Mouse (Mus musculus) spleen, postnatal 36 days (tissue): ENCODE results near the gene Slc6a11.

ENCODE experiments used
- DNase-seq, 2 experiments: peaks; one replicate each; pipeline ENCODE4 v3.0.0; 2022; ENCODE audit warnings: low spot score in 2 of 2, mixed read lengths in 1 of 2

The Slc6a11 gene

GRCm38 (mm10) chr6:114264426-114264825, 133.4 kb downstream of the Slc6a11 start:
- DNase-seq, result no peak

- DNase-seq, result no peak
Observed at GRCm38 (mm10) chr6:114266273-114266672, 135.2 kb downstream of the Slc6a11 start.

GRCm38 (mm10) chr6:114267979-114268378, 136.9 kb downstream of the Slc6a11 start:
- DNase-seq, result no peak

DNA sequence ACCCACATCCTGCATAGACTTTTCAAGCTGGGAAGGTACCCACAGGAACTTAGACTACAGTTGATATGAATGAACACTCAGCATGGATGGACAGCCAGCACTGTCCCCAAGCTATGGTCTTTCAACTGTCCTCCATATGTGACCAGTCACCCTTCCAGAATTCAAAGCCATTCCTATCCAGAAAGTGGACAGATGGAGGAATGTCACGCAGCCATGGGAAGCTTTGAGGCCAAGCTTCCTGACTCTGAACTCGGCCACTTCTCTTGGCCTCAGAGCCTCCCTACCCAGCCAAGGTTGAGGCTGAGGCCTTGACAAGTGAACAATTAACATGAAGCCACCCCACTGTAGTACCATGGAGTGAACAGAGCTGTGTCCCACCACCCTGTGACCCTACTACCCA, 138.5 kb downstream of the Slc6a11 start:
- no peak for DNase-seq

DNA sequence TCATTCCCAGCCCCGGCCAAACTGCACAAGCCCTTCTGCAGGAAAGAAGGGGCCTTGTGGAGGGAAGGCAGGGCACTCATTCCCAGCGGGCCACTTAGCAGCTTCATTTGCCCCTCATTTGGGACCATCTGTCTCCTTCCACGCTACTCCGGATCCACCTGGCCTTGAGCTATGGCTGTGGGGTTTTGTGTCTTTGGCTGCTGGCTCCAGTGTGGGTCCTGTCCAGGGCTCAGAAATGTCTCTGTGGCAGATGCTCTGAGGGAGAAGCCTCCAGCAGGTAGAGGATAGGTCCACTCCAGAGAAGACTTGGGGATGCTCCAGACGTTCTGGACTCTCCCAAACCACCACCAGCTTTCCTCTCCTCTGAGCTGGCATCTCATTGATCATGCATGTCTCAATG, 139.8 kb downstream of the Slc6a11 start:
- no peak for DNase-seq

GRCm38 (mm10) chr6:114272279-114272678, 141.2 kb downstream of the Slc6a11 start:
- DNase-seq, result no peak

- no peak for DNase-seq
Observed at GRCm38 (mm10) chr6:114273997-114274728, 143.1 kb downstream of the Slc6a11 start.

DNA sequence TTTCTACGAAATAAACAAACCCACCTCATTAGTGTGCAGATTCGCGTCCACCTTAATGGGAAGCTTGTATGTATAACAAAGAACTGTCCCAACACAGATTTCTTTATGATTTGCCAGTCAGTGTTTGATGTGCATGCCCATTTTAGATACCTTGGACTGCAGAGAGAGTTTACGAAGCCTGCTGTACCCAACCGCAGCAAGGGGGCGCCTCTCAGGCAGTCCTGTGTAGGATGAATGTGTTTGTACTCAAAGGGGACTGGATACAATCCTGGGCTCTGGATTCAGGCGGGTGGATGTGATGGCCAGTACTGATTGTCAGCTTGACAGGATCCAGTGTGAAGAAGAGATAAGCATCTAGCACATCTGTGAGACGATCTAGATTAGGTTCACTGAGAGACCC, 144.8 kb downstream of the Slc6a11 start:
- no peak for DNase-seq

DNA sequence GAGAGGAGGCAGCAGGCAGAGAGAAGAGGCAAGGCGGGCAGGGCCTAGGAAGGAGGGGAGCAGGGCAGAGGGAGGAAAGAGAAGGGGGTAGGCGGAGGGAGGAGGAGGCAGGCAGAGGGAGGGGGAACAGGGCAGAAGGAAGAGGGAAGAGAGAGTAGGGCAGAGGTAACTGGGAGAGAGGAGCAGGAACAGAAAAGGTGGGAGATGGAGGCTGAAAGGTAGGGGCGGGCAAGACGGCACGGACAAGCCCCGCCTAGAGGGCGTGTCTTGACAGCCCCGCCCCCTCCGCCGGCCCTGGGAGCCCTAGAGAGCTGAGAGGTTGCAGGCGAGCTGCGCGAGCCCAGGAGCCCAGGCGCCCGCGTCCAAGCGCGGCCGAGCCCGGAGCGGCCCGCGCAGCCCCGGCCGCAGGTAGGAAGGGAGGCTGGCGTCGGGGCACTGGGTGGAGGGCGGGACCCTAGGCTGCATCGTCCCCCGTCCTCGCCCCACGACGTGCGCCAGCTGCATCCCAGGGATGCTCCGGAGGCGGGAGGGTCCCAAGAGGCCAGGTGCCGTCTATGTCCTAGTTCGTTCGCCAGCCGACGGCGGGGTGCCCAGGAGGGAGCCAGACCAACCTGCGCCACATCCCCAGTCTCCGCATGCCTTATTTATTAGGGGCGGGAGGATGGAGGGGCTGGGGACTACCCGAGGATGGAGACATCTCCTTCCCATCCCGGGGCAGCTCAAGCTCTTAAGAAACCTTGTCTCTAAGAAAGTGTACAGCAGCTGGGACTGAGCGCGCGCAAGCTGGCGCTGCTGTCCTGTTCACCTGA, 151.6 kb downstream of the Slc6a11 start, which contains the start of gene Slc6a1:
Gene Slc6a1, plus strand, starts transcription at position 167 of the 809 bp plus-strand sequence.
- DNase-seq, result peak in 1 of 2 experiments; percentile 3

- DNase-seq, result no peak
Observed at GRCm38 (mm10) chr6:114283278-114283770, 152.3 kb downstream of the Slc6a11 start.

DNA sequence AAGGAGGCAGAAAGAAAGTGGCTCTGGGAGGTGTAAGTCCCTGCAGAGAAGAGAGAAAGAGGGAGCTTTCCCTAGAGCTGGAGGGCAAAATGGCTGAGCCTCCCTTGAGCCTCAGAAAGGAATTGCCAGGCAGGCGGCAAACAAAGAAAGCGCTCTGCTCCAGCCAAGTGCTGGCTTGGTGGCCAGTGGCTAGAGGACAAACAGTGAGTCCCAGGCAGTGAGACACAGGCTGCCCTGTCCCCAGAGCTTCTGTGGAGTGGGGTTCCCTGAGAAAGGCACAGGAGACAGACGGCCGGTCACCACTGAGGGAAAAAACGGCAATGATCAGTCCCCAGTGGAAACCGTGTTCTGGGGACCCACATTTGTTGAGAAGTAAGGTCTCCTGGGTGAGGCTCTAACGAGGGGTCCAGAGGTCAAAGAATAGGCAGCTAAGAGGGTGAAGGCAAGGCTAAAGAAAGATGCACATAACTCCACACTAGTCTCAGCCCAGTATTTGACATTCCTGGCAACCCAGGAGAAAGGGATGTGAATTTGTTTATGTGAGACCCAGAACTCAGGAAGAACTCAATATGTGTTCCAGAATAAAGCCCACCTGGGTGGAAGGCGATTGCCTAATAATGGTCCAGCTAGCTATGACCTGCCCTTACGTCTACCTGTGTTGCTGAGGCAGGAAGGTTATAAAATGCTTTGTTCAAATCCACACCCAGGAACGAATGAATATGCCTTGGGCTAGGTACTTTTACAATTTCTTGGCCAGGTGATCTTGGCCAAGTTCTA, 153.1 kb downstream of the Slc6a11 start:
- no peak for DNase-seq

GRCm38 (mm10) chr6:114285424-114285823, 154.4 kb downstream of the Slc6a11 start:
- no peak for DNase-seq

- DNase-seq, result no peak
Observed at GRCm38 (mm10) chr6:114289106-114289505, 158.1 kb downstream of the Slc6a11 start.

DNA sequence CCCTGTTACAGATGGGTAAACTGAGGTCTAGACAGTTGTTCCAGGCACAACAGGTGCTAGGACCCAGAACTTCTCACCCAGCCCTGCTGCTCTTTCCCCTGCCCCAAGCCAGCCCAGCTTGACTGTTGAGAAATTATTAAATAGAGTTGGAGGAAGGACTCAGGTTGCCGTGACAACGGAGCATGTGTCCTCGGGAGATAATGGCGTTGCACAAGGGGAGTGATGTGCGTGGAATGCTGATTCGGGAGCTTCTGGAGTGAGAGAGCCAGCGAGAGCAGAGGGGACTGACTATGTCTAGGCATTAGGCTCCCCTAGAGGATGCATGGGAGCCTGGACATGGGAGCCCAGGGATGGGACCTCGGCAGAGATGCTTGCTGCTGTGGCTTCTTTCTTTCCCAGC, 159.1 kb downstream of the Slc6a11 start:
- DNase-seq, result no peak

DNA sequence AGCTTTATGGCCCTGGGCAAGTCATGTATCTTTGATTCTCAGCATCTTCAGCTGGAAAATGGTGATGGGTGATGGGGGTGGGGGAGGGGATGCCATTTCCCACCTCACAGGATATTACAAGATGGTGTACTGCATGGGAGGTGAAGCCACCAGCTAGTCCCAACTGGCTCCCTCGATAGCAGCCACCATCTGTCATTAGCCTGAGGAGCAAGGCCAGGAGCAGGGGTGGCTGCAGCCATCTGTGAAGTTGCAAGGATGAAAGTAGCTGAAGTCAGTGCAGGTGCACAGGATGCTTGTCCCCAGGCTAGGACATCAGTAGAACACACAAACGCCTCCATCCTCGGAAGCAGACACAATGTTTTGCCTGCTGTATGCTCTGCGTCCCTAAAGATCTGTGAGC, 159.9 kb downstream of the Slc6a11 start:
- no peak for DNase-seq

- DNase-seq, result no peak
Observed at GRCm38 (mm10) chr6:114291396-114291795, 160.4 kb downstream of the Slc6a11 start.

- DNase-seq, result no peak
Observed at GRCm38 (mm10) chr6:114293511-114293910, 162.5 kb downstream of the Slc6a11 start.

- DNase-seq, result no peak
Observed at GRCm38 (mm10) chr6:114295086-114295485, 164.0 kb downstream of the Slc6a11 start.

DNA sequence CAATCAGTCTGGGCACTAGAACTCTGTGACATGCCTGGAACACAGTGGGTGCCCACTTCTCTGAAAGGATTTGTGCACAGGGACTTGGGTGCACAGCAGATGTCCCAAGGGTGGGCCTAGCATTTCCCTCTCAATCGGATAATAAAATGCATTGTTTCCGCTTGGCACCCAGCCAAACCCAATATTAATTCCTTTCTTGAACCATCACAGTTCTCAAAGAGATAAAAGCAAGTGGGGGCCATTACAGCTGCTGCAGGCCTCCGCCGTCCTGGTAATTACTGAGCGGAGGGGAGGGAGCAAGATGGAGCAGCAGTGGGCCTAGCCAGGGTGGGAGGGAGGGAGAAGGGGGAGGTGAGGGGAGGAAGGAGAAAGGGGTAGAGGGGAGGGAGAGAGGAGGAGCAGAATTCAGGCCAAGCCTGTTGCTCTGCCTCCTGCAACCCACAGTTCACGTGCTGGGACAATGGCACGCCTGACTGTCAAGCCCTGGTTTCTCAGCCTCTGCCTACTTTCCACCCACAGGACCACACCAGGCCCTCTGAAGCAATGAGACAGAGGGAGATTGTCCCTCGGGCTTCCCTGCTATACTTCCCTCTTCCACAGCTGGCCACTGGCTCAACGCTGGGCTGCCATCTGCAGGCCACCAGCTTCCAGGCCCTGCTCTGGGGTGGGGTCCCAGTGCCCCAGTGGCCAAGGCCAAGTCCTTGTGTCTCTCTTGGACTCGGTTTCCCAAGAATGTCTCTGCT, 166.4 kb downstream of the Slc6a11 start:
- DNase-seq, result no peak
